Mouse (Mus musculus) bone marrow, adult 2 months (tissue): Measurements from ENCODE around the gene Mtor. TPM values are rescaled to one million over a fixed set of nuclear protein-coding genes. Genes with fewer than 3 reads are reported as not detected.

ENCODE experiments used
- H3K27ac ChIP-seq: fragments of 200-500 bp; 2 replicates; pipeline ENCODE4 v1.5.1; 2012; ENCODE audit warnings: low read depth, mild to moderate bottlenecking, control low read depth, inconsistent platforms, low read length; ENCODE audit not compliant: control insufficient read depth, poor library complexity, insufficient read depth
- H3K4me1 ChIP-seq: fragments of 200-500 bp; 2 replicates; pipeline ENCODE4 v1.6.1; 2011; ENCODE audit warnings: low read length; ENCODE audit not compliant: control insufficient read depth, insufficient read depth
- H3K4me3 ChIP-seq: fragments of 200-500 bp; replicated peaks from 2 replicates; pipeline ENCODE3; 2011; ENCODE audit warnings: mild to moderate bottlenecking, low read depth, low read length, control low read depth; ENCODE audit not compliant: control insufficient read depth
- CTCF ChIP-seq: fragments of 200-500 bp; IDR thresholded peaks from 2 replicates; pipeline ENCODE4 v1.5.1; 2011; ENCODE audit warnings: low read length, control low read depth; ENCODE audit not compliant: control insufficient read depth, insufficient read depth
- POLR2A ChIP-seq: fragments of 200-500 bp; IDR thresholded peaks from 2 replicates; pipeline ENCODE4 v1.6.1; 2011; ENCODE audit warnings: low read depth, mild to moderate bottlenecking, control low read depth, low read length, borderline replicate concordance; ENCODE audit not compliant: control insufficient read depth
- WGBS: fragments of 180-500 bp; shearing (Covaris S2); methylation state at CpG from one replicate; pipeline ENCODE4 v1.1.7; 2018; 5-methylcytosine and 5-hydroxymethylcytosine counted together
- polyA plus RNA-seq: library from polyadenylated mRNA; stranded (reverse); fragments of >200 nt; gene quantifications from 2 replicates; pipeline ENCODE4 v1.2.4, GENCODE M21; 2011; ENCODE audit warnings: low replicate concordance; ENCODE audit not compliant: missing spikeins, insufficient read depth, insufficient read length

Mtor gene
- polyA plus RNA-seq, 1 experiment = 11.5 TPM

- 91% methylated on average over 14 of the region's 14 CpGs for WGBS
- H3K27ac ChIP-seq = no peak overlapping the region
- H3K4me3 ChIP-seq = no peak overlapping the region
- no peaks in the 10 kb centered on the region; the same call in 1 of the 2 replicates for H3K4me1 ChIP-seq
- TF ChIP-seq CTCF (no peak), POLR2A (no peak)
Observed at GRCm38 (mm10) chr4:148508084-148508849, 59.9 kb downstream of the Mtor start.

GRCm38 (mm10) chr4:148509450-148510084 lies 61.2 kb downstream of the Mtor start:
- Histone ChIP-seq H3K27ac (no peak overlapping the region), H3K4me1 (no peaks in the 10 kb centered on the region; the same call in 1 of the 2 replicates), H3K4me3 (no peak overlapping the region)
- 24% methylated on average over 8 of the region's 8 CpGs for WGBS
- TF ChIP-seq CTCF (no peak), POLR2A (no peak)

- WGBS = 61% methylated on average over 4 of the region's 4 CpGs
- H3K4me3 ChIP-seq = no peak overlapping the region
- H3K4me1 ChIP-seq = no peaks in the 10 kb centered on the region; the same call in 1 of the 2 replicates
- H3K27ac ChIP-seq = no peak overlapping the region
- TF ChIP-seq POLR2A (no peak), CTCF (no peak)
Observed at GRCm38 (mm10) chr4:148510691-148511090, 62.3 kb downstream of the Mtor start.

- no peak overlapping the region for H3K27ac ChIP-seq
- TF ChIP-seq POLR2A = no peak
- no peak for TF ChIP-seq CTCF
- H3K4me1 ChIP-seq = no peaks in the 10 kb centered on the region; the same call in 1 of the 2 replicates
- WGBS = 90% methylated on average over 4 of the region's 4 CpGs
- H3K4me3 ChIP-seq = no peak overlapping the region
Observed at GRCm38 (mm10) chr4:148511334-148511733, 62.9 kb downstream of the Mtor start.

GRCm38 (mm10) chr4:148513021-148513559 lies 64.7 kb downstream of the Mtor start:
- WGBS = 85% methylated on average over 6 of the region's 6 CpGs
- no peak overlapping the region for H3K27ac ChIP-seq
- no peak overlapping the region for H3K4me3 ChIP-seq
- TF ChIP-seq POLR2A = no peak
- TF ChIP-seq CTCF = no peak
- H3K4me1 ChIP-seq = no peaks in the 10 kb centered on the region; the same call in 1 of the 2 replicates

GRCm38 (mm10) chr4:148515313-148515712 lies 66.9 kb downstream of the Mtor start:
- H3K4me1 ChIP-seq = no peaks in the 10 kb centered on the region
- WGBS = 84% methylated on average over 2 of the region's 2 CpGs
- TF ChIP-seq CTCF (no peak), POLR2A (no peak)
- H3K27ac ChIP-seq = no peak overlapping the region
- no peak overlapping the region for H3K4me3 ChIP-seq

- no peaks in the 10 kb centered on the region for H3K4me1 ChIP-seq
- 82% methylated on average over 4 of the region's 4 CpGs for WGBS
- TF ChIP-seq POLR2A (no peak), CTCF (no peak)
- no peak overlapping the region for H3K27ac ChIP-seq
- no peak overlapping the region for H3K4me3 ChIP-seq
Observed at GRCm38 (mm10) chr4:148517809-148518208, 69.4 kb downstream of the Mtor start.

- TF ChIP-seq POLR2A (no peak), CTCF (no peak)
- H3K4me3 ChIP-seq = no peak overlapping the region
- H3K4me1 ChIP-seq = no peaks in the 10 kb centered on the region
- H3K27ac ChIP-seq = no peak overlapping the region
- 89% methylated on average over 5 of the region's 5 CpGs for WGBS
Observed at GRCm38 (mm10) chr4:148518235-148518795, 69.9 kb downstream of the Mtor start.
